In the genomic region with DNA sequence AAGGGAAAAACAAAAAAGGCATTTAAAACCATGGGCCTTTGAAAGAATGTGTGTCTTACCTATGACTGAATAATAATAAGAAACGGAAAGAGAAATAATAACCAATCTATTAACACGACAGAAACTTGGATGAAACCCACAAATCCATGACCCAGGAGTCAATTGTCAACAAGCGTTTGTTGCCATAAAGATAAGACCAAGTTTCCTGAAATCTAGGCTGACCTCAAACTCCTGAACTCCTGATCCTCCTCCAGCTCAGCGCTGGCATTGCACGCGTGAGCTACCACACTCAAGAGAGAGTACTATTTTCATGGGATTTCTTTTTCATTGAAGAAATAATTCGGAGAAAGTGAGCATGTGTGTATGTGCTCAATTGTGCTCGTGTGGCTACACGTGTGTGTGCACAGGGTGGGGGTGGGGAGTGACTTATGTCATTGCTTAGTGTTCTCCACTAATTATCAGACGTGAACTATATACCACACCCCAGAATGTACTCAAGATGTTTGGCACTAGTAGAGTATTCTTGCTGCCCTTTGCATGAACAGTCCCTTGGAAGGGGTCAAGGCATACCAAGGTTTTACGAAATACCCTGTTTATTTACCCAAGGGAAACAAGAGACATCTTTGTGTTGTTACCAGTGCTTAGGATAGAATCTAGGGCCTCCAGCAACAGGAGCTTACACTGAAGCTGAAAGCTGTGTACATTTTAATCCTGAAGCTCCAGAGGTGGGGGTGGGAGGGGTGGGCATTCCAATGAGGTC, we compare ENCODE assay signal across 16 mouse cellular contexts. TPM values are rescaled to one million over a fixed set of nuclear protein-coding genes. Genes with fewer than 3 reads are reported as not detected.
"Had no signal": no experiment of that assay in that cellular context is flagged by ENCODE, and none has a peak within 500 bp of the region (broad histone marks: within the 10 kb centered on the region; RNA-seq: fewer than 3 reads in every experiment).

No protein-coding gene starts in this region.

- H3K27me3 ChIP-seq: limb, embryonic 15.5 days; liver, embryonic 13.5 days; neural tube, embryonic 13.5 days had no signal

- H3K4me2 ChIP-seq: limb, embryonic 15.5 days; liver, embryonic 13.5 days; neural tube, embryonic 13.5 days had no signal

- H3K36me3 ChIP-seq: limb, embryonic 15.5 days; liver, embryonic 13.5 days; midbrain, embryonic 10.5 days; neural tube, embryonic 13.5 days had no signal

- H3K27ac ChIP-seq: limb, embryonic 15.5 days; liver, embryonic 13.5 days; midbrain, embryonic 10.5 days; neural tube, embryonic 13.5 days had no signal

- H3K4me3 ChIP-seq: limb, embryonic 15.5 days; liver, embryonic 13.5 days; midbrain, embryonic 10.5 days; myocyte; neural tube, embryonic 13.5 days had no signal

- H3K9ac ChIP-seq: limb, embryonic 15.5 days; liver, embryonic 13.5 days; neural tube, embryonic 13.5 days had no signal

- ATAC-seq: intestine, embryonic 16.5 days had no signal

- H3K9me3 ChIP-seq: limb, embryonic 15.5 days; liver, embryonic 13.5 days; midbrain, embryonic 10.5 days; neural tube, embryonic 13.5 days had no signal

- DNase-seq: kidney, adult 9 months; layer of hippocampus, adult 9-11 months; layer of hippocampus, postnatal 36 days; liver, embryonic 13.5 days; lung, adult 18-20 months; lung, postnatal 4 days; midbrain, embryonic 14.5 days; retina, postnatal 1 day; thymus, postnatal 4 days had no signal

- H3K4me1 ChIP-seq: liver, embryonic 13.5 days; midbrain, embryonic 10.5 days; neural tube, embryonic 13.5 days had no signal

RNA-seq across cellular contexts. Expression of a gene that starts 21.9 kb away (rescaled TPM):
- total RNA-seq: megakaryocyte, adult 5-6 weeks had no signal
- polyA plus RNA-seq: intestine, embryonic 16.5 days; liver, embryonic 13.5 days; lung, embryonic 16.5 days had no signal
